Mouse (Mus musculus) limb, embryonic 10.5 days (tissue): ENCODE measurements around the gene Pheta1. TPM values are rescaled to one million over a fixed set of nuclear protein-coding genes. Genes with fewer than 3 reads are reported as not detected.

Experiments
- DNase-seq: peaks from one replicate; pipeline ENCODE4 v3.0.0-alpha.2; 2017; ENCODE audit warnings: low spot score
- H3K27ac ChIP-seq: fragments of 300-500 bp; sonication (generic); 2 replicates; pipeline ENCODE4 v1.5.1; 2016; ENCODE audit warnings: mild to moderate bottlenecking
- H3K27me3 ChIP-seq: fragments of 300-500 bp; sonication (generic); 2 replicates; pipeline ENCODE4 v1.6.1; 2016; ENCODE audit warnings: low read depth, mild to moderate bottlenecking; ENCODE audit not compliant: poor library complexity, severe bottlenecking
- H3K36me3 ChIP-seq: fragments of 300-500 bp; sonication (generic); 2 replicates; pipeline ENCODE4 v1.6.1; 2016; ENCODE audit warnings: mild to moderate bottlenecking, moderate library complexity
- H3K4me1 ChIP-seq: fragments of 300-500 bp; sonication (generic); 2 replicates; pipeline ENCODE4 v1.6.1; 2016
- H3K4me3 ChIP-seq: fragments of 300-500 bp; sonication (generic); 2 replicates; pipeline ENCODE4 v1.5.1; 2016; ENCODE audit warnings: mild to moderate bottlenecking, moderate library complexity
- H3K9me3 ChIP-seq: fragments of 300-500 bp; sonication (generic); replicated peaks from 2 replicates; pipeline ENCODE4 v1.6.1; 2016; ENCODE audit warnings: mild to moderate bottlenecking
- WGBS: fragments of 180-500 bp; shearing (Covaris S2); methylation state at CpG from one replicate; pipeline ENCODE4 v1.1.7; 2016; 5-methylcytosine and 5-hydroxymethylcytosine counted together
- polyA plus RNA-seq: library from polyadenylated mRNA; unstranded; fragments of >200 nt; fragmentation: Nextera tagmentation; extraction: Ambion mirVana; gene quantifications from 2 replicates; pipeline ENCODE4 v1.2.1, GENCODE M21; 2016

Gene Pheta1
- polyA plus RNA-seq, 1 experiment from 2014 or later, result 67.0 TPM

GRCm38 (mm10) chr5:121856740-121857139 lies 8.0 kb downstream of the Pheta1 start:
- WGBS, result 86% methylated on average over 11 of the region's 11 CpGs
- no peak overlapping the region for H3K27ac ChIP-seq
- peaks cover 79% of the 10 kb centered on the region for H3K36me3 ChIP-seq

GRCm38 (mm10) chr5:121858427-121858826 lies 9.6 kb downstream of the Pheta1 start:
- Histone ChIP-seq H3K27me3 (no peaks in the 10 kb centered on the region), H3K4me3 (no peak overlapping the region), H3K36me3 (peaks cover 62% of the 10 kb centered on the region), H3K4me1 (no peaks in the 10 kb centered on the region), H3K27ac (no peak overlapping the region), H3K9me3 (peaks cover 3% of the 10 kb centered on the region; the same call in 1 of the 2 replicates)
- 89% methylated on average over 12 of the region's 12 CpGs for WGBS
- no peak for DNase-seq

More at GRCm38 (mm10) chr5:121856740-121857139, 8.0 kb downstream of the Pheta1 start:
- DNase-seq, result no peak
- Histone ChIP-seq H3K9me3 (peaks cover 3% of the 10 kb centered on the region; the same call in 1 of the 2 replicates), H3K4me1 (0 out of 2 replicates have a peak, but pooled peaks cover under 1% of the 10 kb centered on the region), H3K4me3 (no peak overlapping the region), H3K27me3 (no peaks in the 10 kb centered on the region)

GRCm38 (mm10) chr5:121861964-121862363 lies 13.2 kb downstream of the Pheta1 start:
- peaks cover 3% of the 10 kb centered on the region; the same call in 1 of the 2 replicates for H3K9me3 ChIP-seq
- H3K4me3 ChIP-seq, result no peak overlapping the region
- H3K4me1 ChIP-seq, result peaks cover 8% of the 10 kb centered on the region
- H3K36me3 ChIP-seq, result peaks cover 29% of the 10 kb centered on the region
- WGBS, result 56% methylated on average over 5 of the region's 5 CpGs
- no peak overlapping the region for H3K27ac ChIP-seq
- H3K27me3 ChIP-seq, result no peaks in the 10 kb centered on the region
- no peak for DNase-seq

GRCm38 (mm10) chr5:121864330-121864729 lies 15.5 kb downstream of the Pheta1 start:
- peaks cover 16% of the 10 kb centered on the region for H3K36me3 ChIP-seq
- peak overlapping the region; percentile 68; the same call in 1 of the 2 replicates for H3K27ac ChIP-seq
- H3K4me1 ChIP-seq, result peaks cover 18% of the 10 kb centered on the region
- no peaks in the 10 kb centered on the region for H3K27me3 ChIP-seq
- peak overlapping the region; percentile 42 for H3K4me3 ChIP-seq
- peak; percentile 58 for DNase-seq
- H3K9me3 ChIP-seq, result peaks cover 3% of the 10 kb centered on the region; the same call in 1 of the 2 replicates
- 9% methylated on average over 7 of the region's 11 CpGs for WGBS

GRCm38 (mm10) chr5:121867963-121868362 lies 19.2 kb downstream of the Pheta1 start:
- 72% methylated on average over 5 of the region's 5 CpGs for WGBS
- Histone ChIP-seq H3K36me3 (no peaks in the 10 kb centered on the region), H3K4me1 (peaks cover 22% of the 10 kb centered on the region), H3K4me3 (no peak overlapping the region), H3K27ac (no peak overlapping the region), H3K9me3 (no peaks in the 10 kb centered on the region), H3K27me3 (no peaks in the 10 kb centered on the region)
- DNase-seq, result no peak

DNA sequence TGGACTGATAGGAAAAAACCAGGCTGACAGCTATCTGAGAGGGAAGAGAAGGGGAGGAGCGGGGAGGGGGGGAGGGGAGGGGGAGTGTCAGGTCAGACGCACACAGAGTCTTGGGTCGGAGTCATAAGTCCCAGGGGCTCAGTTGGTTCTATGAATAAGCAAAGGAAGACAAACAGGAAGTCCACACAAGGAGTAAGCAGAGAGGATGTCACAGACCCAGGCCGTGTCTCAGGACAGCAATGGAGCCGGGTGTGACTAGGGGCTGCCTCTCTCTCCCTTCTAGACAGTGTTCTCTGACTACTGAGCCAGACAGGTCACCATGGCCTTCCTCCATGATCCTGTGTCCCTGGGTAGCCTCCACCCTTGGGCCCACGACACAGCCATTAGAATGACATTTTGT lies 22.0 kb downstream of the Pheta1 start:
- no peaks in the 10 kb centered on the region for H3K9me3 ChIP-seq
- no peak for DNase-seq
- no peak overlapping the region for H3K4me3 ChIP-seq
- H3K27me3 ChIP-seq, result peaks cover 16% of the 10 kb centered on the region
- 81% methylated on average over 6 of the region's 6 CpGs for WGBS
- no peak overlapping the region for H3K27ac ChIP-seq
- no peaks in the 10 kb centered on the region for H3K36me3 ChIP-seq
- H3K4me1 ChIP-seq, result peaks cover 25% of the 10 kb centered on the region

GRCm38 (mm10) chr5:121871515-121872030 lies 22.8 kb downstream of the Pheta1 start:
- no peak for DNase-seq
- 90% methylated on average over 13 of the region's 13 CpGs for WGBS
- Histone ChIP-seq H3K36me3 (no peaks in the 10 kb centered on the region), H3K4me3 (no peak overlapping the region), H3K27ac (no peak overlapping the region), H3K4me1 (peaks cover 25% of the 10 kb centered on the region), H3K9me3 (no peaks in the 10 kb centered on the region), H3K27me3 (peaks cover 16% of the 10 kb centered on the region)

- Histone ChIP-seq H3K9me3 (no peaks in the 10 kb centered on the region), H3K36me3 (no peaks in the 10 kb centered on the region), H3K4me3 (no peak overlapping the region), H3K4me1 (peaks cover 25% of the 10 kb centered on the region), H3K27me3 (peaks cover 16% of the 10 kb centered on the region), H3K27ac (no peak overlapping the region)
- 11% methylated on average over 4 of the region's 4 CpGs for WGBS
- DNase-seq, result peak; percentile 95
Observed at GRCm38 (mm10) chr5:121872158-121872557, 23.4 kb downstream of the Pheta1 start.

- no peaks in the 10 kb centered on the region for H3K36me3 ChIP-seq
- 91% methylated on average over 12 of the region's 12 CpGs for WGBS
- H3K27me3 ChIP-seq, result peaks cover 16% of the 10 kb centered on the region
- no peak for DNase-seq
- H3K9me3 ChIP-seq, result no peaks in the 10 kb centered on the region
- no peak overlapping the region for H3K4me3 ChIP-seq
- H3K27ac ChIP-seq, result no peak overlapping the region
- peaks cover 29% of the 10 kb centered on the region for H3K4me1 ChIP-seq
Observed at GRCm38 (mm10) chr5:121875041-121875440, 26.3 kb downstream of the Pheta1 start.

DNA sequence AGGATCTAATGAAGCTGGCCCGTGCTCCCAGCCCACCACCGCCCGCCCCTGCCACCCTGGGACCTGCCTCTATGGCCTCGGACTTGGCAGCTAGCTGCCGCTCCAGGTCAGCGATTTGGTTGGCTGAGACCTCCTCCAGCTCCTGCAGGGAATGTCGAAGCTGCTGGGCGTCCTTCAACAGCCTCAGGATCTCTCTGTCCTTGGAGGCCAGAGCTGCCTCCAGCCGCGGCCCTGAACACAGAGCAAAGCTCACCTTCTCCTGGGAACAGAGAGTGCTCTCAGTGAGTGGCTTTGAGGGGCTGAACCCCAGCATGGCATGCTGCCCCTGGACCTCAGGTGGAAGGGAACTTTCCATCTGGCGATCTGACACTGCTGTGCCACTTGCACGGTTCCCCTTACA lies 28.1 kb downstream of the Pheta1 start:
- no peaks in the 10 kb centered on the region for H3K36me3 ChIP-seq
- H3K27me3 ChIP-seq, result peaks cover 16% of the 10 kb centered on the region
- no peak overlapping the region for H3K27ac ChIP-seq
- H3K9me3 ChIP-seq, result no peaks in the 10 kb centered on the region
- H3K4me3 ChIP-seq, result no peak overlapping the region
- no peak for DNase-seq
- peaks cover 26% of the 10 kb centered on the region for H3K4me1 ChIP-seq
- WGBS, result 89% methylated on average over 12 of the region's 12 CpGs

GRCm38 (mm10) chr5:121878703-121879102 lies 29.9 kb downstream of the Pheta1 start:
- Histone ChIP-seq H3K4me3 (no peak overlapping the region), H3K27ac (no peak overlapping the region), H3K4me1 (peaks cover 26% of the 10 kb centered on the region), H3K36me3 (no peaks in the 10 kb centered on the region), H3K9me3 (no peaks in the 10 kb centered on the region), H3K27me3 (peaks cover 10% of the 10 kb centered on the region)
- 91% methylated on average over 17 of the region's 17 CpGs for WGBS
- DNase-seq, result no peak

GRCm38 (mm10) chr5:121879211-121879610 lies 30.4 kb downstream of the Pheta1 start:
- no peak overlapping the region for H3K4me3 ChIP-seq
- no peaks in the 10 kb centered on the region for H3K36me3 ChIP-seq
- H3K4me1 ChIP-seq, result peaks cover 26% of the 10 kb centered on the region
- no peaks in the 10 kb centered on the region for H3K9me3 ChIP-seq
- 54% methylated on average over 6 of the region's 6 CpGs for WGBS
- DNase-seq, result peak; percentile 64
- H3K27ac ChIP-seq, result no peak overlapping the region
- H3K27me3 ChIP-seq, result peaks cover 5% of the 10 kb centered on the region; the same call in 1 of the 2 replicates

DNA sequence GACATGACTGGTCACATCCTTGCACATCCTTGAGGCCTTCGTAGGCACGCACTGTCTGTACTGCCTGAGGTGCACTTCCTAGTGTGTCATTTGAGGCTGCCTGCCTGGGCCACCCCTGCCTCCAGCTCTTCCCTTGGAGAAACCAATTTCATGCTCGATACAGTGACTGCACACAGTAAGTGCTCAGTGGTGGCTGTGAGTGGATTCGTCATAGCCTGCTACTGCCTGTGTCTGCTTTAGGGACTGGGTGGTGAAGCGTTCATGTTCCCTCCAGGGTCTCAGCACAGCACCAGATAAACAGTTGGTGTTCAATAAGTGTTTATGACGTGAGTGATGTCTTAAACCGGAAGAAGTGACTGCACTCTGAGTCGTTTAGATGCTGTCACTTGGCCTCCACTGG lies 34.6 kb downstream of the Pheta1 start:
- Histone ChIP-seq H3K27ac (no peak overlapping the region), H3K9me3 (no peaks in the 10 kb centered on the region), H3K36me3 (peaks cover 3% of the 10 kb centered on the region; the same call in 1 of the 2 replicates), H3K27me3 (no peaks in the 10 kb centered on the region), H3K4me3 (no peak overlapping the region), H3K4me1 (peaks cover 23% of the 10 kb centered on the region)
- DNase-seq, result no peak
- WGBS, result 72% methylated on average over 8 of the region's 8 CpGs

- Histone ChIP-seq H3K27me3 (peaks cover 20% of the 10 kb centered on the region; the same call in 1 of the 2 replicates), H3K9me3 (no peaks in the 10 kb centered on the region), H3K4me1 (peaks cover 32% of the 10 kb centered on the region), H3K36me3 (peaks cover 3% of the 10 kb centered on the region; the same call in 1 of the 2 replicates), H3K4me3 (no peak overlapping the region), H3K27ac (no peak overlapping the region)
- DNase-seq, result peak; percentile 50
- 44% methylated on average over 13 of the region's 13 CpGs for WGBS
Observed at GRCm38 (mm10) chr5:121889375-121889774, 40.6 kb downstream of the Pheta1 start.
